22 mouse cellular contexts compared by ENCODE assay signal in genomic region chr15:99499726-99500125, GRCm38 (mm10). TPM values are rescaled to one million over a fixed set of nuclear protein-coding genes. Genes with fewer than 3 reads are reported as not detected.
DNase-seq lines count a peak whose midpoint lies in the region; ATAC-seq and TF ChIP-seq lines count a peak whose summit lies in the region.
"Had no signal": no experiment of that assay in that cellular context is flagged by ENCODE, and none has a peak within 500 bp of the region (broad histone marks: within the 10 kb centered on the region; RNA-seq: fewer than 3 reads in every experiment).

No protein-coding gene starts in this region.

- no peak overlapping the region for H3K4me3 ChIP-seq in heart, embryonic 13.5 days
- no peak overlapping the region for H3K4me3 ChIP-seq in kidney, postnatal 0 days (replicated peaks; ENCODE audit: low read depth, low read length)
- no peak overlapping the region for H3K4me3 ChIP-seq in kidney, embryonic 14.5 days (ENCODE audit: low read length)
- no peak overlapping the region for H3K4me3 ChIP-seq in lung, postnatal 0 days (ENCODE audit: low read depth, low read length)
- H3K4me3 ChIP-seq: embryonic facial prominence, embryonic 15.5 days; forebrain, embryonic 10.5 days; limb, embryonic 10.5 days; neural tube, embryonic 13.5 days had no signal

- no peak for ATAC-seq in heart, embryonic 13.5 days (ENCODE audit: extremely low read depth, insufficient number of reproducible peaks, low FRiP score, low TSS enrichment)
- no peak for ATAC-seq in kidney, postnatal 0 days (replicated peaks; ENCODE audit: low FRiP score, low read depth)
- no peak for ATAC-seq in kidney, embryonic 14.5 days (ENCODE audit: low FRiP score, low TSS enrichment)
- no peak for ATAC-seq in lung, postnatal 0 days
- ATAC-seq in erythroid progenitor cell, adult 5-6 weeks (replicated peaks; ENCODE audit: low FRiP score, poor library complexity, severe bottlenecking) = no peak
- ATAC-seq: forebrain, postnatal 0 days had no signal

- H3K27me3 ChIP-seq in heart, embryonic 13.5 days (replicated peaks) = peaks cover 72% of the 10 kb centered on the region
- H3K27me3 ChIP-seq in kidney, postnatal 0 days (ENCODE audit: insufficient read depth, low read length) = no peaks in the 10 kb centered on the region
- H3K27me3 ChIP-seq in kidney, embryonic 14.5 days (ENCODE audit: control insufficient read depth, insufficient read depth, low read length) = no peaks in the 10 kb centered on the region
- H3K27me3 ChIP-seq in lung, postnatal 0 days (replicated peaks; ENCODE audit: insufficient read depth, low read length) = no peaks in the 10 kb centered on the region
- H3K27me3 ChIP-seq: neural tube, embryonic 13.5 days had no signal

- no peaks in the 10 kb centered on the region for H3K9me3 ChIP-seq in heart, embryonic 13.5 days
- no peaks in the 10 kb centered on the region for H3K9me3 ChIP-seq in kidney, postnatal 0 days (replicated peaks; ENCODE audit: low read length)
- H3K9me3 ChIP-seq in kidney, embryonic 14.5 days (ENCODE audit: control insufficient read depth, low read length) = no peaks in the 10 kb centered on the region
- no peaks in the 10 kb centered on the region for H3K9me3 ChIP-seq in lung, postnatal 0 days (ENCODE audit: low read length)
- H3K9me3 ChIP-seq: embryonic facial prominence, embryonic 15.5 days; forebrain, embryonic 10.5 days; limb, embryonic 10.5 days; neural tube, embryonic 13.5 days had no signal

- 0 out of 2 replicates have a peak overlapping the region, but pooled peaks have one; percentile 40 for H3K9ac ChIP-seq in heart, embryonic 13.5 days
- no peak overlapping the region for H3K9ac ChIP-seq in kidney, postnatal 0 days (ENCODE audit: low read depth, low read length)
- H3K9ac ChIP-seq in kidney, embryonic 14.5 days (ENCODE audit: low read depth, low read length) = no peak overlapping the region
- H3K9ac ChIP-seq in lung, postnatal 0 days (replicated peaks; ENCODE audit: low read depth) = no peak overlapping the region
- H3K9ac ChIP-seq: embryonic facial prominence, embryonic 15.5 days; forebrain, postnatal 0 days; hindbrain, embryonic 14.5 days; neural tube, embryonic 13.5 days had no signal

- no peak for TF ChIP-seq CTCF in kidney, postnatal 0 days (IDR thresholded peaks at IDR 0.05; ENCODE audit: low read depth)
- TF ChIP-seq CTCF in lung, postnatal 0 days (IDR thresholded peaks at IDR 0.05) = no peak

- DNase-seq in heart, adult 18-20 months = no peak
- DNase-seq in kidney, postnatal 0 days (ENCODE audit: low spot score) = no peak
- peak; percentile 27 for DNase-seq in lung, postnatal 0 days (ENCODE audit: low spot score)
- no peak for DNase-seq in lung, postnatal 36 days
- peak; percentile 56 to 62 for DNase-seq in cerebellum, postnatal 25 days
- DNase-seq: adrenal gland, adult 2 months; forebrain, postnatal 0 days; gastrocnemius, postnatal 36 days; heart, postnatal 10 days; layer of hippocampus, postnatal 36 days; midbrain, embryonic 14.5 days; right cerebral cortex, adult 18-20 months had no signal

- H3K27ac ChIP-seq in heart, embryonic 13.5 days (replicated peaks) = 0 out of 2 replicates have a peak overlapping the region, but pooled peaks have one; percentile 20
- peak overlapping the region; percentile 31; the same call in 1 of the 2 replicates for H3K27ac ChIP-seq in kidney, postnatal 0 days
- H3K27ac ChIP-seq in kidney, embryonic 14.5 days (ENCODE audit: low read depth, low read length) = no peak overlapping the region
- H3K27ac ChIP-seq in lung, postnatal 0 days (ENCODE audit: low read length) = peak overlapping the region; percentile 93; the same call in 1 of the 2 replicates
- H3K27ac ChIP-seq: embryonic facial prominence, embryonic 15.5 days; forebrain, embryonic 10.5 days; hindbrain, embryonic 14.5 days; limb, embryonic 10.5 days; neural tube, embryonic 13.5 days; stomach, postnatal 0 days had no signal

- H3K4me2 ChIP-seq in heart, embryonic 13.5 days = peak overlapping the region; percentile 33
- H3K4me2 ChIP-seq in kidney, postnatal 0 days (ENCODE audit: low read length) = no peak overlapping the region
- no peak overlapping the region for H3K4me2 ChIP-seq in kidney, embryonic 14.5 days (replicated peaks; ENCODE audit: low read depth, low read length)
- no peak overlapping the region for H3K4me2 ChIP-seq in lung, postnatal 0 days (replicated peaks; ENCODE audit: low read depth, low read length)
- H3K4me2 ChIP-seq: embryonic facial prominence, embryonic 15.5 days; hindbrain, embryonic 14.5 days; neural tube, embryonic 13.5 days had no signal

- no peaks in the 10 kb centered on the region for H3K36me3 ChIP-seq in heart, embryonic 13.5 days
- H3K36me3 ChIP-seq in kidney, postnatal 0 days (ENCODE audit: insufficient read depth, low read length) = no peaks in the 10 kb centered on the region
- no peaks in the 10 kb centered on the region for H3K36me3 ChIP-seq in kidney, embryonic 14.5 days (ENCODE audit: control insufficient read depth, insufficient read depth, low read length)
- H3K36me3 ChIP-seq in lung, postnatal 0 days (ENCODE audit: insufficient read depth, low read length) = no peaks in the 10 kb centered on the region
- H3K36me3 ChIP-seq: embryonic facial prominence, embryonic 15.5 days; forebrain, embryonic 10.5 days; limb, embryonic 10.5 days; neural tube, embryonic 13.5 days had no signal

- H3K4me1 ChIP-seq in heart, embryonic 13.5 days = peaks cover 62% of the 10 kb centered on the region
- peaks cover 25% of the 10 kb centered on the region for H3K4me1 ChIP-seq in kidney, postnatal 0 days (replicated peaks; ENCODE audit: insufficient read depth, low read length)
- H3K4me1 ChIP-seq in kidney, embryonic 14.5 days (ENCODE audit: control insufficient read depth, insufficient read depth, low read length) = peaks cover 56% of the 10 kb centered on the region
- peaks cover 32% of the 10 kb centered on the region for H3K4me1 ChIP-seq in lung, postnatal 0 days (ENCODE audit: insufficient read depth, low read depth, low read length)

- WGBS in heart, embryonic 13.5 days = 22% methylated on average over 6 of the region's 6 CpGs
- WGBS in kidney, postnatal 0 days = 45% methylated on average over 6 of the region's 6 CpGs
- 43% methylated on average over 6 of the region's 6 CpGs for WGBS in kidney, embryonic 14.5 days
- 37% methylated on average over 6 of the region's 6 CpGs for WGBS in lung, postnatal 0 days

- TF ChIP-seq EP300 in lung, postnatal 0 days (IDR thresholded peaks at IDR 0.05) = no peak

RNA-seq across cellular contexts. Expression of gene Bcdin3d, which starts 25.2 kb away (rescaled TPM):
- 10.5 and 13.7 TPM in 2 replicates for polyA plus RNA-seq in heart, embryonic 13.5 days (2015; fragmentation: Nextera tagmentation; extraction: Ambion mirVana)
- total RNA-seq in heart, adult 18-20 months (2021) = 1 to 10 TPM; 3.7 to 3.9 TPM
- polyA plus RNA-seq in kidney, postnatal 0 days (2015; fragmentation: Nextera tagmentation; extraction: Ambion mirVana) = 16.1 and 16.3 TPM in 2 replicates
- polyA plus RNA-seq in kidney, embryonic 14.5 days (2014; fragmentation: Nextera tagmentation; extraction: Ambion mirVana) = 13.2 and 16.9 TPM in 2 replicates
- polyA plus RNA-seq in lung, postnatal 0 days (2015; fragmentation: Nextera tagmentation; extraction: Ambion mirVana) = 11.2 and 11.5 TPM in 2 replicates
- total RNA-seq in erythroid progenitor cell, adult 5-6 weeks (2015; ENCODE audit: low replicate concordance) = 1.3 and 1.4 TPM in 2 replicates
- 0.51 and 1.3 TPM in 2 replicates for total RNA-seq in erythroid progenitor cell, adult 5-6 weeks (2017; ENCODE audit: low replicate concordance)

RNA-seq across cellular contexts. Expression of gene Faim2, which starts 28.2 kb away (rescaled TPM):
- 0.12 and 0.22 TPM in 2 replicates for polyA plus RNA-seq in heart, embryonic 13.5 days (2015; fragmentation: Nextera tagmentation; extraction: Ambion mirVana)
- under 1 TPM; 0.22 to 0.28 TPM for total RNA-seq in heart, adult 18-20 months (2021)
- polyA plus RNA-seq in kidney, postnatal 0 days (2015; fragmentation: Nextera tagmentation; extraction: Ambion mirVana) = 0.26 and 0.36 TPM in 2 replicates
- polyA plus RNA-seq in kidney, embryonic 14.5 days (2014; fragmentation: Nextera tagmentation; extraction: Ambion mirVana) = not detected in 2 replicates
- polyA plus RNA-seq in lung, postnatal 0 days (2015; fragmentation: Nextera tagmentation; extraction: Ambion mirVana) = 0.81 and 0.95 TPM in 2 replicates
- total RNA-seq in erythroid progenitor cell, adult 5-6 weeks (2015; ENCODE audit: low replicate concordance) = not detected in 2 replicates
- 0.38 TPM in 1 of 2 replicates, not detected in the other for total RNA-seq in erythroid progenitor cell, adult 5-6 weeks (2017; ENCODE audit: low replicate concordance)
- polyA plus RNA-seq: limb, embryonic 10.5 days; liver, adult 2 months had no signal

RNA-seq across cellular contexts. Expression of gene Nckap5l, which starts 42.2 kb away (rescaled TPM):
- polyA plus RNA-seq in heart, embryonic 13.5 days (2015; fragmentation: Nextera tagmentation; extraction: Ambion mirVana) = 6.8 and 7.7 TPM in 2 replicates
- total RNA-seq in heart, adult 18-20 months (2021) = 1 to 10 TPM; 2.5 to 3.8 TPM
- polyA plus RNA-seq in kidney, postnatal 0 days (2015; fragmentation: Nextera tagmentation; extraction: Ambion mirVana) = 6.5 and 8.0 TPM in 2 replicates
- 9.3 and 11.8 TPM in 2 replicates for polyA plus RNA-seq in kidney, embryonic 14.5 days (2014; fragmentation: Nextera tagmentation; extraction: Ambion mirVana)
- 5.2 and 6.0 TPM in 2 replicates for polyA plus RNA-seq in lung, postnatal 0 days (2015; fragmentation: Nextera tagmentation; extraction: Ambion mirVana)
- 0.84 TPM in 1 of 2 replicates, not detected in the other for total RNA-seq in erythroid progenitor cell, adult 5-6 weeks (2015; ENCODE audit: low replicate concordance)
- total RNA-seq in erythroid progenitor cell, adult 5-6 weeks (2017; ENCODE audit: low replicate concordance) = not detected in 2 replicates

Comparison
In these comparisons a context has a peak if more than half of its experiments do, and no peak if none do; other contexts are left out.
1. DNase-seq: peak in lung, postnatal 0 days (single experiment) and cerebellum, postnatal 25 days (2 of 2); none in heart, adult 18-20 months (0 of 2), kidney, postnatal 0 days (single experiment) and lung, postnatal 36 days (single experiment).